Mouse (Mus musculus) regulatory T cell (primary cell): ENCODE data around the gene Dnah3.

ENCODE experiments used
- in situ Hi-C: fragments of 300-600 bp; cut with MboI, MseI; formaldehyde crosslinking; loops from one replicate; pipeline ENCODE4 v1.15.1; 2025; ENCODE audit warnings: high pct_unique_total_duplicates

Gene Dnah3

GRCm38 (mm10) chr7:120064045-120064444 is 31.0 kb downstream of the Dnah3 start:
- in situ Hi-C loops, result no loop called here

GRCm38 (mm10) chr7:120055479-120055878 is 39.6 kb downstream of the Dnah3 start:
- in situ Hi-C loops, result no loop called here

GRCm38 (mm10) chr7:120054016-120054415 is 41.1 kb downstream of the Dnah3 start:
- in situ Hi-C loops, result no loop called here

- in situ Hi-C loops, result no loop called here
These were observed 44.6 kb downstream of the Dnah3 start for GRCm38 (mm10) chr7:120050447-120050846.

- in situ Hi-C loops, result loop anchor here (10.0 kb wide), 1 partner anchor 309 kb away; no protein-coding TSS in a partner anchor
These were observed 51.1 kb downstream of the Dnah3 start for GRCm38 (mm10) chr7:120043990-120044389.

- in situ Hi-C loops, result loop anchor here (5.0 kb wide), 1 partner anchor 179 kb away; no protein-coding TSS in a partner anchor
These were observed 58.7 kb downstream of the Dnah3 start for GRCm38 (mm10) chr7:120036422-120036821.

GRCm38 (mm10) chr7:120034996-120035395 is 60.1 kb downstream of the Dnah3 start:
- in situ Hi-C loops, result loop anchor here (5.0 kb wide), 1 partner anchor 178 kb away; no protein-coding TSS in a partner anchor

- in situ Hi-C loops, result no loop called here
These were observed 60.5 kb downstream of the Dnah3 start for GRCm38 (mm10) chr7:120034566-120034965.

GRCm38 (mm10) chr7:120028669-120029068 is 66.4 kb downstream of the Dnah3 start:
- in situ Hi-C loops, result no loop called here

- in situ Hi-C loops, result no loop called here
These were observed 98.0 kb downstream of the Dnah3 start for GRCm38 (mm10) chr7:119997066-119997465.

- in situ Hi-C loops, result no loop called here
These were observed 109.7 kb downstream of the Dnah3 start for GRCm38 (mm10) chr7:119985279-119985912.

GRCm38 (mm10) chr7:119980170-119980569 is 114.9 kb downstream of the Dnah3 start:
- in situ Hi-C loops, result no loop called here

GRCm38 (mm10) chr7:119978576-119978975 is 116.5 kb downstream of the Dnah3 start:
- in situ Hi-C loops, result no loop called here

GRCm38 (mm10) chr7:119977574-119977973 is 117.5 kb downstream of the Dnah3 start:
- in situ Hi-C loops, result no loop called here

GRCm38 (mm10) chr7:119976256-119976655 is 118.8 kb downstream of the Dnah3 start:
- in situ Hi-C loops, result no loop called here

- in situ Hi-C loops, result no loop called here
These were observed 120.9 kb downstream of the Dnah3 start for GRCm38 (mm10) chr7:119974214-119974613.

- in situ Hi-C loops, result no loop called here
These were observed 125.8 kb downstream of the Dnah3 start for GRCm38 (mm10) chr7:119969320-119969719.

GRCm38 (mm10) chr7:119965651-119966395 is 129.3 kb downstream of the Dnah3 start:
- in situ Hi-C loops, result no loop called here

GRCm38 (mm10) chr7:119965205-119965604 is 129.9 kb downstream of the Dnah3 start:
- in situ Hi-C loops, result no loop called here

- in situ Hi-C loops, result no loop called here
These were observed 134.0 kb downstream of the Dnah3 start for GRCm38 (mm10) chr7:119961107-119961506.

- in situ Hi-C loops, result no loop called here
These were observed 134.5 kb downstream of the Dnah3 start for GRCm38 (mm10) chr7:119960546-119960945.

- in situ Hi-C loops, result no loop called here
These were observed 135.1 kb downstream of the Dnah3 start for GRCm38 (mm10) chr7:119960006-119960405.

GRCm38 (mm10) chr7:119959491-119959890 is 135.6 kb downstream of the Dnah3 start:
- in situ Hi-C loops, result no loop called here
